Mouse (Mus musculus) ES-E14 (cell line): ENCODE results near the gene Rbm47.

Source experiments
- HCFC1 ChIP-seq: IDR thresholded peaks from 2 replicates; pipeline ENCODE4 v1.6.1; 2012; ENCODE audit warnings: low read length, inconsistent platforms, borderline replicate concordance; ENCODE audit not compliant: insufficient read depth
- ZNF384 ChIP-seq: IDR thresholded peaks from 2 replicates; pipeline ENCODE4 v1.6.1; 2012; ENCODE audit warnings: low read depth, low read length, inconsistent platforms

DNA sequence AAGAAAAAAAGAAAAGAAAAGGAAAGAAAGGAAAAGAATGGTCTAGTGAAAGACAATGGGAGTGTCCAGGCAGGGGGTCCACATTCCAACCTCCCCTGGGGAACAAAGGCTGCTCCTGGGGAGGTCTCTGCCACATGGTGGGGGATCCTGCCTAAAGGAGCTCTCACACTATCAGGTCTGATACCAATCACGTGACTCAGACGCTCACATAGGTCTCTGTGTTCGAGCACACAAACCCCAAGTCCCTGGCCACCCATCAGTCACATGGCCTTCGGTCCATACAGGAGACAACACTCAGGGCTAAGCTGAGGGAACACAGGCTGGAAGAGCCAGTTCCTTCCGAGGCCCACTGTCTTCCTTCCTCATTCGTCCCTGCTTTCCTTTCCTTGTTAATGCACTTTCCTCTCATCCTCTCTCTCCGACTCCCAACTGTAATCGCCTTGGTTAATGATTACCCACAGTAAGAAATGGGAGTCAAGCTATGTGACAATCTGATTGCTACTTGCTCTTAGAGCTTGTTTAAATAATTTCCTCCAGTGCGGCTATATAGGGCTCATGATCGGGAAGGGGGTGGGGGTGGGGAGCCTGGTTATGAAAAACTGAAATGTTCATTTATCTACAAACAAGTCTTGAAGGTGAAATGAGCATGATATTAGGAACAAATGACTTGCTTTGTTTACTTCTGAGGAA is 130.1 kb downstream of the Rbm47 start:
- TF ChIP-seq HCFC1 (no peak), ZNF384 (0 out of 2 replicates have a peak, but pooled peaks have one; percentile 21)
